Mouse (Mus musculus): Measurements from ENCODE around the gene Krt24. TPM values are rescaled to one million over a fixed set of nuclear protein-coding genes. Genes with fewer than 3 reads are reported as not detected.

Krt24 gene
- polyA plus RNA-seq, 1 experiment = not detected

GRCm38 (mm10) chr11:99307579-99307978 is 22.5 kb upstream of the Krt24 start:
- H3K27me3 ChIP-seq (ENCODE audit: control insufficient read depth, insufficient read depth, insufficient read length) = peaks cover 8% of the 10 kb centered on the region
- H3ac ChIP-seq (ENCODE audit: control insufficient read depth, insufficient read length) = no peak overlapping the region
- H3K4me2 ChIP-seq (ENCODE audit: low read depth) = no peak overlapping the region
- H3K4me3 ChIP-seq = no peak overlapping the region
- no peaks in the 10 kb centered on the region for H3K79me2 ChIP-seq (ENCODE audit: control insufficient read depth, insufficient read depth)
- TF ChIP-seq TCF12 (IDR thresholded peaks at IDR 0.05; ENCODE audit: insufficient read depth, poor library complexity, severe bottlenecking) (no peak), POLR2AphosphoS2 (IDR thresholded peaks at IDR 0.05; ENCODE audit: insufficient read length, low read depth) (no peak)
- H3K36me3 ChIP-seq (ENCODE audit: control insufficient read depth, insufficient read depth) = no peaks in the 10 kb centered on the region

GRCm38 (mm10) chr11:99295039-99295438 is 10.0 kb upstream of the Krt24 start:
- Histone ChIP-seq H3K4me2 (ENCODE audit: low read depth) (no peak overlapping the region), H3K27me3 (ENCODE audit: control insufficient read depth, insufficient read depth, insufficient read length) (peaks cover 12% of the 10 kb centered on the region), H3K79me2 (ENCODE audit: control insufficient read depth, insufficient read depth) (no peaks in the 10 kb centered on the region), H3ac (ENCODE audit: control insufficient read depth, insufficient read length) (no peak overlapping the region), H3K4me3 (no peak overlapping the region), H3K36me3 (ENCODE audit: control insufficient read depth, insufficient read depth) (no peaks in the 10 kb centered on the region)
- TF ChIP-seq MYOD1 (IDR thresholded peaks at IDR 0.05; ENCODE audit: control insufficient read depth in 1 of 3, insufficient read length in 2 of 3, low read depth in 2 of 3) (no peak), POLR2A (IDR thresholded peaks at IDR 0.05; ENCODE audit: insufficient read length, low read depth) (no peak), E2F4 (IDR thresholded peaks at IDR 0.05; ENCODE audit: insufficient read depth) (no peak), REST (IDR thresholded peaks at IDR 0.05; ENCODE audit: insufficient read depth, insufficient read length) (no peak), SRF (IDR thresholded peaks at IDR 0.05; ENCODE audit: control insufficient read depth, insufficient read length, low read depth) (no peak), MYOG (IDR thresholded peaks at IDR 0.05; ENCODE audit: control insufficient read depth in 1 of 3, insufficient read depth in 1 of 3, insufficient read length in 2 of 3, low read depth in 2 of 3) (no peak), CEBPB (IDR thresholded peaks at IDR 0.05; ENCODE audit: insufficient read depth, poor library complexity, severe bottlenecking) (no peak), MAX (IDR thresholded peaks at IDR 0.05; ENCODE audit: low read depth) (no peak), TCF3 (IDR thresholded peaks at IDR 0.05; ENCODE audit: insufficient read length, low read depth) (no peak), POLR2AphosphoS2 (IDR thresholded peaks at IDR 0.05; ENCODE audit: insufficient read length, low read depth) (no peak), USF1 (IDR thresholded peaks at IDR 0.05; ENCODE audit: low read depth) (no peak), TCF12 (IDR thresholded peaks at IDR 0.05; ENCODE audit: insufficient read depth, poor library complexity, severe bottlenecking) (no peak)

GRCm38 (mm10) chr11:99292846-99293245 is 7.8 kb upstream of the Krt24 start:
- H3K4me2 ChIP-seq (ENCODE audit: low read depth) = no peak overlapping the region
- no peak overlapping the region for H3ac ChIP-seq (ENCODE audit: control insufficient read depth, insufficient read length)
- H3K27me3 ChIP-seq (ENCODE audit: control insufficient read depth, insufficient read depth, insufficient read length) = peaks cover 12% of the 10 kb centered on the region
- TF ChIP-seq MAX (IDR thresholded peaks at IDR 0.05; ENCODE audit: low read depth) = no peak
- H3K36me3 ChIP-seq (ENCODE audit: control insufficient read depth, insufficient read depth) = no peaks in the 10 kb centered on the region
- no peak overlapping the region for H3K4me3 ChIP-seq
- no peaks in the 10 kb centered on the region for H3K79me2 ChIP-seq (ENCODE audit: control insufficient read depth, insufficient read depth)

GRCm38 (mm10) chr11:99284011-99284410 is 1.1 kb downstream of the Krt24 start:
- Histone ChIP-seq H3K36me3 (ENCODE audit: control insufficient read depth, insufficient read depth) (no peaks in the 10 kb centered on the region), H3ac (ENCODE audit: control insufficient read depth, insufficient read length) (no peak overlapping the region), H3K79me2 (ENCODE audit: control insufficient read depth, insufficient read depth) (no peaks in the 10 kb centered on the region), H3K4me3 (no peak overlapping the region), H3K4me2 (ENCODE audit: low read depth) (no peak overlapping the region), H3K27me3 (ENCODE audit: control insufficient read depth, insufficient read depth, insufficient read length) (peaks cover 56% of the 10 kb centered on the region)
- TF ChIP-seq TCF12 (IDR thresholded peaks at IDR 0.05; ENCODE audit: insufficient read depth, poor library complexity, severe bottlenecking) (no peak), POLR2AphosphoS2 (IDR thresholded peaks at IDR 0.05; ENCODE audit: insufficient read length, low read depth) (no peak), E2F4 (IDR thresholded peaks at IDR 0.05; ENCODE audit: insufficient read depth) (no peak), POLR2A (IDR thresholded peaks at IDR 0.05; ENCODE audit: insufficient read length, low read depth) (no peak), REST (IDR thresholded peaks at IDR 0.05; ENCODE audit: insufficient read depth, insufficient read length) (no peak), SRF (IDR thresholded peaks at IDR 0.05; ENCODE audit: control insufficient read depth, insufficient read length, low read depth) (no peak), TCF3 (IDR thresholded peaks at IDR 0.05; ENCODE audit: insufficient read length, low read depth) (no peak), MYOG (IDR thresholded peaks at IDR 0.05; ENCODE audit: control insufficient read depth in 1 of 3, insufficient read depth in 1 of 3, insufficient read length in 2 of 3, low read depth in 2 of 3) (no peak)

GRCm38 (mm10) chr11:99283334-99283733 is 1.7 kb downstream of the Krt24 start:
- no peak overlapping the region for H3ac ChIP-seq (ENCODE audit: control insufficient read depth, insufficient read length)
- no peaks in the 10 kb centered on the region for H3K79me2 ChIP-seq (ENCODE audit: control insufficient read depth, insufficient read depth)
- no peak overlapping the region for H3K4me2 ChIP-seq (ENCODE audit: low read depth)
- TF ChIP-seq TCF3 (IDR thresholded peaks at IDR 0.05; ENCODE audit: insufficient read length, low read depth) (no peak), POLR2AphosphoS2 (IDR thresholded peaks at IDR 0.05; ENCODE audit: insufficient read length, low read depth) (no peak), E2F4 (IDR thresholded peaks at IDR 0.05; ENCODE audit: insufficient read depth) (no peak), POLR2A (IDR thresholded peaks at IDR 0.05; ENCODE audit: insufficient read length, low read depth) (no peak), MYOD1 (IDR thresholded peaks at IDR 0.05; ENCODE audit: control insufficient read depth in 1 of 3, insufficient read length in 2 of 3, low read depth in 2 of 3) (no peak), MYOG (IDR thresholded peaks at IDR 0.05; ENCODE audit: control insufficient read depth in 1 of 3, insufficient read depth in 1 of 3, insufficient read length in 2 of 3, low read depth in 2 of 3) (no peak)
- H3K36me3 ChIP-seq (ENCODE audit: control insufficient read depth, insufficient read depth) = no peaks in the 10 kb centered on the region
- H3K27me3 ChIP-seq (ENCODE audit: control insufficient read depth, insufficient read depth, insufficient read length) = peaks cover 56% of the 10 kb centered on the region
- no peak overlapping the region for H3K4me3 ChIP-seq

GRCm38 (mm10) chr11:99281116-99281515 is 3.9 kb downstream of the Krt24 start:
- H3K4me3 ChIP-seq = no peak overlapping the region
- no peaks in the 10 kb centered on the region for H3K79me2 ChIP-seq (ENCODE audit: control insufficient read depth, insufficient read depth)
- H3K36me3 ChIP-seq (ENCODE audit: control insufficient read depth, insufficient read depth) = no peaks in the 10 kb centered on the region
- no peak overlapping the region for H3ac ChIP-seq (ENCODE audit: control insufficient read depth, insufficient read length)
- H3K4me2 ChIP-seq (ENCODE audit: low read depth) = no peak overlapping the region
- TF ChIP-seq MAX (IDR thresholded peaks at IDR 0.05; ENCODE audit: low read depth) (no peak), E2F4 (IDR thresholded peaks at IDR 0.05; ENCODE audit: insufficient read depth) (no peak), MYOD1 (IDR thresholded peaks at IDR 0.05; ENCODE audit: control insufficient read depth in 1 of 3, insufficient read length in 2 of 3, low read depth in 2 of 3) (no peak), POLR2AphosphoS2 (IDR thresholded peaks at IDR 0.05; ENCODE audit: insufficient read length, low read depth) (no peak), TCF12 (IDR thresholded peaks at IDR 0.05; ENCODE audit: insufficient read depth, poor library complexity, severe bottlenecking) (no peak), REST (IDR thresholded peaks at IDR 0.05; ENCODE audit: insufficient read depth, insufficient read length) (no peak), MYOG (IDR thresholded peaks at IDR 0.05; ENCODE audit: control insufficient read depth in 1 of 3, insufficient read depth in 1 of 3, insufficient read length in 2 of 3, low read depth in 2 of 3) (no peak), USF1 (IDR thresholded peaks at IDR 0.05; ENCODE audit: low read depth) (no peak), POLR2A (IDR thresholded peaks at IDR 0.05; ENCODE audit: insufficient read length, low read depth) (no peak), CEBPB (IDR thresholded peaks at IDR 0.05; ENCODE audit: insufficient read depth, poor library complexity, severe bottlenecking) (no peak), TCF3 (IDR thresholded peaks at IDR 0.05; ENCODE audit: insufficient read length, low read depth) (no peak), SRF (IDR thresholded peaks at IDR 0.05; ENCODE audit: control insufficient read depth, insufficient read length, low read depth) (no peak)
- H3K27me3 ChIP-seq (ENCODE audit: control insufficient read depth, insufficient read depth, insufficient read length) = peaks cover 51% of the 10 kb centered on the region
